Mouse (Mus musculus) spleen, postnatal 4 days (tissue): ENCODE results near the gene Plekho1.
"Not testable (repeated sequence)": the region's sequence is repeated elsewhere in the genome, so short reads cannot be mapped to it uniquely, and the experiment has no call there.

Experiments
- DNase-seq, 2 experiments: peaks; one replicate each; pipeline ENCODE4 v3.0.0; 2022; ENCODE audit warnings: low spot score in 2 of 2

The Plekho1 gene

DNA sequence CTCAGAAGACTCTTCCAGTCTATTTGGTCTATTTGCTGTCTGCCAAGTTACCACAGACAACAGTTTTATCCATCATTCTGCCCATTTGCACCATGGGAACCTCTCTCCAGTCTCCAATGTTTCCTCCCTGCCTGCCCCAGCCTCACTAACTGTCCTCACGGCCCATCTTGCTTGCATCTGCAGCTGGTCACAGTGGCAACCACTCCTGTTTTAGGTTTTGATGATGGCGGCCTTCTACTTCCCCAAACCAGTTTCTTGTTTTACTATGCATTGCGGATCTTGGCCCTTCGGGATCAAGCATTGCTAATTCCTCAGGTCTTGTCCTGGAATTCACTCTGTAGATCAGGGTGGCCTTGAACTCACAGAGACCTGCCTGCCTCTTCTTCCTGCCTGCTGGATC is 13.7 kb downstream of the Plekho1 start:
- no peak for DNase-seq

DNA sequence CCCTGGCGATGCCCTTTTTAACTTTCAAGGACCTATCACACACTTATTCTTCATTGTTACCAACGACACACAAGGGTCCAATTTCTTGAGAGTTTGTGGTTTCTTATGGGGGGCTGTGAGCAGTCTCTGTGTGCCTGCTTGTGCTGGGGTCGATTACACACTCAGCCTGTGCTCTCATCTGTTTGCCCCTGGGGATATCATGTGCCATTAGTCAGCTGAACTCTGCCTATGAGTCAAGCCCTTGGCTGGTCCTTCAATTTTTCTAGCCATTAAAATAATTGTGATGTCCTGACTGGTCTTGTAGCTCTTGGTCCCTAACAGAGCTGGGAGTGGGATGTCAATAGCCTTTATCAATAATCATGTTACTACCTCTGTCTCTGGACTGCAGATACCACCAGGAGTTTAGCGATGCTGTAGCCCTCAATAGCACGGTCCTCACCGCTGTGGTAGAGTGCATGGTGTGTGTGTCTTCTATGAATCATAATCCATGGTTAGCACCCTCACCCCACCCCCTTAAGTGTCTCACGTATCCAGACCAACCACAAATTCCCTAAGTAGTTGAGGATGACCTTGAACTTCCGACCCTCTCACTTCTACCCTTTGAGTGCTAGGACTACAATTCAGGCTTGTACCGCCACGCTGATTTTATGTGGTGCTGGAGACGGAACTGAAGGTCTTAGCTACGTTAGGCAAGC is 15.4 kb downstream of the Plekho1 start:
- DNase-seq = no peak

DNA sequence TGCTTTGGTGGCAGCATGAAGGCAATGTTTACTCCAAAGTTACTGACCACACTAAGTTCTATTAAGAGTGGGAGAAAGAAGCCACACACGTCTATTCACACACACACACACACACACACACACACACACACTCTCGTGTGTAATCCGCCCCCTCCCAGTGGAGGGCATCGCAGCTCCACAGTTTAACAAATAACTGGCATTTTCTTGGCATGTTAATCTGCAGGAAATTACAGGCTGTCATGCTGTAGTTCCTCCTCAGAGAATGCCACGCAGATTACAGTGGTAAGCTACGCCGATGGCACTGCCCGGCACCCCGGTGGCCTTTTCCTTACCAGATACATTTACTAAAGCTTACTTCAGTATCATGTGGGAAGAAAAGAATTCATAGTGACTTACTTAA is 17.5 kb downstream of the Plekho1 start:
- DNase-seq = no peak

DNA sequence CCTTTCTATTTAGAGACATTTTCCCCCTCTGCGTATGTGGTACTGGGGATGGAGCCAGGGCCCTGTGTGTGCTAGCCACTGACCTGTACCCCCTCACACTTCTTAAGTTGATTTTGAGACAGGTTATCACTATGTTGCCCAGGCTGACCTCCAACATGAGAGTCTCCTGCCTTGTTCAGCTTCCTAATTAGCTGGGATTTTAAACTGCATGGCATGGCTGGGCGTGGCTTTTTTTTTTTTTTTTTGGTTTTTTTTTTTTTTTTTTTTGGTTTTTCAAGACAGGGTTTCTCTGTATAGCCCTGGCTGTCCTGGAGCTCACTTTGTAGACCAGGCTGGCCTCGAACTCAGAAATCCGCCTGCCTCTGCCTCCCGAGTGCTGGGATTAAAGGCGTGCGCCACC is 18.2 kb downstream of the Plekho1 start:
- not testable (repeated sequence) for DNase-seq

DNA sequence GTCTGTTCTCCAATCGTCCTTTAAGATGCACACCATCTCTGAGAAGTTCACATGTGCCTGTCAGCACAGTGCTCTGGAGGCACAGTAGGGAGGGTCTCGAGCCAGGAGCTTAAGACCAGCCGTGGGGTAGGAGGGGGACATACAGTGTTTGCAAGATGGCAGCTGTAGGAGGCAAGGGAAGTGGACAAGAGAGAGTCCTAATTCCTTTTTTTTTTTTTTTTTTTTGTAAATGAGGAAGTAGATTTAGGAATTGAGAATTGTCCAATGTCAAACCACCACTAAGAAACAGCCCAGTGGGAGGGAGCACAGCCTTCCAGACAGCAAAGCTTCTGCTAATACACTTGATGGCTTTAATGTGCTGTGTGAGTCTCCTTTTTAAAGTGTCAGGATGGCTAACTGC is 18.7 kb downstream of the Plekho1 start:
- no peak for DNase-seq

DNA sequence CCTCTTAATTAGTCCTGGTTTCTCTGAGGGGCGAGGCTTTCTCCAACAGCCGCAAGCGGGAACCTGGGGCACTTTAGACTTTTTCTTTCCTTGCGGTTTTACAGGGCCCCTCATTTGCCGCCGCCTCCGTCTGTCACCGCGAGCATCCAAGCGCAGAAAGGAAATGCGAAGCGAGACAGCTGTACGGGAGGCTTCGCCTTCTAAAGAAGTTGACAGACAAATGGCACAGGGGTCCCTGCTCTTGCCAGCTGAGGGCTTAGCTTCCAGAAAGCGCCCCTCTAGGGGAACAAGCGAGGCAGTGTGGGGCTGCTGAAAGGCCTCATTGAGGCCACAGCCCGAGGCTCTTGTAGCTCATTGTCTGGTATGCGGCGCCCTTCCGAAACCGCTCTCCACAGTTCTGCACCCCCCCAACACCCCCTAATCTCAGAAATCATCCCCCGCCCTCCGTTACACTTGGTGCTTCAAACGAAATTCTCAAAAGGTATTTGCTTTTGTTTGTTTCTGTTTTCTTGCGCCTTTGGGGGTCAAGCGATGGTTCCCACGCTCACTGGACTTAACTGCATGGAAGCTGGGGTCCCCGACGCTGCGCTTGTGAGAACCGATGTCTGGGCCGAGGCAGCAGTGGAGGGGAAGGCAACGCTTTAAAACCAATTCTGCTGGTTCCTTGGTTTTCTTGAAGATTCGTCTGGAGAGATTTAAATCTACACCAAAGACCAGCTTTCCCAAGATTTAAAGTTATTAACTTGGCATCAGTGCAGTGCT is 22.7 kb downstream of the Plekho1 start:
- DNase-seq = peak; percentile 58 to 75

DNA sequence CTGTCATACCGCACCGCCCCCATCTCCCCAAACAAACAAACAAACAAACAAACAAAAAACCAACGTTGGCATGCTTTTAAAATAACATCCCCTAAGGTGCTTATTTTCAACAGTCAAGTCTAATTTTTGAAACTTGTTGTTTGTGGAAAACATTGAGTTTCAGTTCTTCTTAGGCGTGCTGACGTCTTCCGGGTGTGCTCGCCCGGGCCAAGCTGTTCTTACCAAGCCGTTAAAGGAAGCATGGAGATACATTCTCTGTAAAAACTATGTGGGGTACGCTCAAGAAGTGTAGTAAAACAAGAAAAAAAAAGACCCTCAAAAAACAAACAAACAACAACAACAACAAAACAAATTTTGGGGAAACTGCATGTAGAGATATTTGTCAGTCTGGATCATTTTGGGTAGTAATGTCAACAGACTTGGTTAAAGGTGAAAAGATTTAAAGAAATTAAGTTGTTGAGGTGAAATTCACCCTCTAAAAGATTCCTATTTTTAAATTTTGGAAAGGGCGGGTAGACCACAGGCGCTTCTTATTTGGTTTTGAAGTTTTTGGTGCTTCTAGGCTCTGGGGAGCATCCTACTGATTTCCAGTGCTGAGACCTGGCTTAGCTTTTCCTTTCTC is 23.4 kb downstream of the Plekho1 start:
- DNase-seq = no peak

DNA sequence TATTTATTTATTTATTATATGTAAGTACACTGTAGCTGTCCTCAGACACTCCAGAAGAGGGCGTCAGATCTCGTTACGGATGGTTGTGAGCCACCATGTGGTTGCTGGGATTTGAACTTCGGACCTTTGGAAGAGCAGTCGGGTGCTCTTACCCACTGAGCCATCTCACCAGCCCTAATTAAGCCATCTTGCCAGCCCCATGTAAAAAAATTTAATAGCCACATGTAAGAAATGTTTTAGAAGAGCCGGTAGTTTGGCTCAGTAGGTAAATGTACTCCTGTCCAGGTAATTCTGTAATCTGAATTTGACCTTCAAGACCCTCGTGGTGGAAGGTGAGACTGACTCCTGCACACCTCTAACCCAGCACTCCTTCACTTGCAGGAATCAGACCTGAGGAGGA is 25.1 kb downstream of the Plekho1 start:
- not testable (repeated sequence) for DNase-seq

DNA sequence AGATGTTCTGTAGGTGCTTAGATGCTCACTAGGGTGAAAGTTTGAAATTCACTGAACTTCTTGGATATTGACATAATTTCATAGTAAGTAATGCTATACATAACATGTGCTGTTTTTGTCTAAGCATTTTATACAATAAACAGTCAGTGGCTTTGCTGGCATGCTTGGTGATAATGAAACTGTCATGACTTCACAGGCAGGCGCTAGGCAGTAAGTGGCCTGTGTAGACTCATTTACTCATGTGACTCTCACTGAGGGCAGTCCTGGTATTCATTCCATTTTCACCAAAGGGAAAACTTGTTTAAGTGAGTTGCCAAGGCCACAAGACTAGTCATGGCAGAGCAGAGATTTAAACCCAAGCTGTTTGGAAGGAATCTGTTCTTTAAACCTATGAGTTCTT is 26.5 kb downstream of the Plekho1 start:
- DNase-seq = no peak

DNA sequence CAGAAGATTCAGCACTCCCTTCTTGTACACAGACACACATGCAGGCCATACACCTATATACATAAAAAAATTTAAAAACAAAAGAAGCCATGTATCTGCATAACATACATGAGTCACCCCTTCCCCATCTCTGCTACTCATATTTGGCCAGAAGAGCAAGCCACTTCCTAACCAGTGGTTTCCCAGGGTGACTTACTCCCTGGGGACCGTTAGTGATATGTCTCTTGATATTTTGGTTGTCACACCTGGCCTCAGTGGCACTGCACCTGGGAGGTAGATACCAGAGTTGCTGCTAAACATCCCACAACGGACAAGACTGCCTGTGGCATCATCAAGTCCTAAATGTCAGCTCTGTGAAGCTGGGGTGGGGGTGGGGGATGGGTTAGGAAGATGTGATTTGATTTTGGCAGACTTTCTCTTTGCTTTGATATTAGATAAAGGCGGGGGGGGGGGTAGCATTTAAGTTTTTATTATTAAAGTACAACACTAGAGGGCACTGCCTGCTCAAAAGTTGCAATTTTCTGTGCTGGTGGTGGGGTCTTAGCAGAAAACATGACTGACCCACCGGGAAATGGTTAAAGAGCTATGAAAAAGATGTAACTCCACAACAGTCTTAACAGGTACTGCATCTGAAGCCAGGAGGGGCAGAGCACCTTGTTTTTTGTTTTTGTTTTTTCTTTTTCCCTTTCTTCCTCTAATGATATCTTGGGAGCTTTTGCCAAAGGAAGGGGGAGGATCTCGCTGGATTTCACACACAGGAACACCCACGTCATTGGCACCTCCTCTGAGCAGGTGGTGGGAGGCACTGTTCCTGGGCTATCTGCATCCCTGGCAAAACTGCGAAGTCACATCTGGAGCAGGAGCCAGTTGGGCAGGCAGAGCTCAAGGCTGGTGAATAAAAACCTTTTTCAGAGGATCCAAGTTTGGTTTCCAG is 30.0 kb downstream of the Plekho1 start:
- no peak for DNase-seq

DNA sequence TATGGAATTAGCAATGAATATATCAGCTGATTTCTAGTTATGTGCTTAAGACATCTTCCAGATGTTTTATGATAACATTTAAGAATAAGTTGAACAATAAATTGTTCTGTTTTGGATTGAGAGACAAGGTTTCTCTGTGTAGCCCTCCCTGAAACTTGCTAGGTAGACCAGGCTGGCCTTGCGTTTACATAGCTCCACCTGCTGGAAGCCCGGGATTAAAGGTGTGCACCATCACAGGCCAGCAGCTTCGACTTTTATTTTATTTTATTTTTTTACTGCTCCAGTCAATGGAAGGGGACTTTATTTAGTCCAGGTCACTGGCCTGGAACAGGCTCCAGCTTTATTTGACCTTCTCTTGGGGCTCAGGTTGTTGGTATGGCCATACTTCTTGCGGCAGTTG is 32.1 kb downstream of the Plekho1 start:
- DNase-seq = peak in 1 of 2 experiments; percentile 35

DNA sequence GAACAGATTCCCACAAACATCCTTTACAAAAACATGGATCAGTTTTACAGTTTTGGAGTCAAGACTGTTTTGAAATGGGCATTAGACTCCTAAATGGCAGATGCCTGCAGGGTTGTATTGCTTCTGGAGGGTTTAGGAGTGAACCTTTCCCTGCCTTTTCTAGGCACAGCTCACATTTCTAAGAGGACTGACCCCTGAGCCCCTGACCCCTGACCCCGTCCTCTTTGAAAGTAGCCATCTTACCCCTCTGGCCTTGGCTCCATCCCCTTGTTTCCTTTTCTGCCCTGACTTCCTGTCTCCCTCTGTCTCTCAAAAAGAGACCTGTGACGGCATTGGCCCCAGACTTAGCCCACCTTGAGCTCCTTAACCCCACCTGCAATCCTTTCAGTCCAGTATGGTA is 32.6 kb downstream of the Plekho1 start:
- DNase-seq = no peak

DNA sequence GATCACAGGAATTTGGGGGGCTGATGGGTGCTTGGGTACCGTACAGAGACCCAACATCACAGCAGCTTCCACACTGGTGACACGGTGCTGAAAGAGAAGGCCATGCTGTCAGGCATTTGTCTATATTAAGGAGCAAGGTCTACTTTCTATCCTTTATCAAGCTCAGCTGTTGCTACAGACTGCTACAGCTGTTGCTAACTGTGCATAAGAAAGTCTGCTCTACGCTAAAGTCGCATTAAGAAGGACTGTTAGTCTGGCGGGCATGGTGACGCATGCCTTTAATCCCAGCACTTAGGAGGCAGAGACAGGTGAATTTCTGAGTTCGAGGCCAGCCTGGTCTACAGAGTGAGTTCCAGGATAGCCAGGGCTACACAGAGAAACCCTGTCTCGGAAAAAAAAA is 33.6 kb downstream of the Plekho1 start:
- DNase-seq = not testable (repeated sequence)

DNA sequence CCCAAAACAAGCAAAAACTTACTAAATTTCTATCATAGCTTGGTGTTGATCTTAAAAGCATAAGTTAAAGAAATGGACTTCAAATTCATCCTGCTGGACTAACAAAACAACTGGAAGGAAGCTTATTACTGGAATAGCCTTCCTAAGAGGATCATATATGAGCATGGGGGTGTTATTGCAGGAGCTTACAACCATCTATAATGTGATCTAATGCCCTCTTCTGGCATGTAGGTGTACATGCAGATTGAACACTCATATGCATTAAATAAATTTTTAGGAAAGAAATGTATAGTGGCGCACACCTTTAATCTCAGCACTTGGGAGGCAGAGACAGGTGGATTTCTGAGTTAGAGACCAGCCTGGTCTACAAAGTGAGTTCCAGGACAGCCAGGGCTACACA is 36.0 kb downstream of the Plekho1 start:
- DNase-seq = no peak

DNA sequence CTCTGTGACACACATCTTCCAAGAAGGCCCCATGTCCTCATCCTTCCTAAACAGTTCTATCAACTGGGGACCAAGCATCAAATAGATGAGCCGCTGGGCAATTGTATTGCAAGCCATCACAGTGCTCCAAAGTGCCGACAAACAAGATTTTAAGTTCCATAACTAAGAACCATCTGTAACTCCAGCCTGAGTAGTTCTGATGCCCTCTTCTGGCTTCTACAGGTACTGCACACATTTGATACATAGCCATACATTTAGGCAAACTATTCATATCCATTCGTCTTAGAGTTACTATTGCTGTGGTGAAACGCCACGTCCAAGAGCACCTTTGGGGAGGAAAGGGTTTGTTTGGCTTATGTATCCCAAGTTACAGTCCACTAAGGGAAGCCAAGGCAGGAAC is 36.7 kb downstream of the Plekho1 start:
- peak in 1 of 2 experiments; percentile 65 for DNase-seq

DNA sequence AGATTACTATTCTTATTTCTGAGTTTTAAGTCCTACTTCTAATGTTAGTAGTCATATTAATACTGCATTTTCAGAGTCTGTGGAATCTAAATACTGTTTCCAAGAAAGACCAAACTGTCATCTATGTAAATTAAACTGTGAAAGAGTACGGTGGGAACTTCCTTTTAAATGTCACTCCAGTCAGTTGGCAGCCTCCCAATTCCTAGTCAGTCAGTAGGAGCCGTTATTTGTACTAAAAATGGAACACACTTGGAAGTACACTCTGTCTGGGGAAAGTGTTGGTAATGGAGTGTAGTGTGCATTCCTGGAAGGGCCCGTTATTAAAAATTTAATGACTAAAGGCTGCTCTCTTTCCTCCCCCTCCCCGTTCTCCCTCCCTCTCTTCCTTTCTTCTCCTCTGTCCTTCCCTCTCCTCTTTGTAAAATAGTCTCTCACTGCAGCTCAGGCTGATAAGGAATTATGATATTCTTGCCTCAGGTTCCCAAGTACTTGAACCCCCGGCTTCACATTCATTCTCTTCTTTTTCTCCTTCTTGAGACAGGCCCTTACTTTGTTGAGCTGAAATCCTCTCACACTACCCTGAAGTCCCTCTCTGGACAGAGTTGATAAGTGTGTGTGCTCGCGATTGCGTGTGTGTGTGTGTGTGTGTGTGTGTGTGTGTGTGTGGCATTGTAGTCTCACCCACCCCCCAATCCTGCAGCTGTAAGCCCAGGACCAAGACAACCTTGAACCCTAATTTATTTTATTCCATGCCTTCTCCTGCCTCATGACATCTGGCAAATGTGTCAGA is 38.2 kb downstream of the Plekho1 start:
- no peak for DNase-seq

DNA sequence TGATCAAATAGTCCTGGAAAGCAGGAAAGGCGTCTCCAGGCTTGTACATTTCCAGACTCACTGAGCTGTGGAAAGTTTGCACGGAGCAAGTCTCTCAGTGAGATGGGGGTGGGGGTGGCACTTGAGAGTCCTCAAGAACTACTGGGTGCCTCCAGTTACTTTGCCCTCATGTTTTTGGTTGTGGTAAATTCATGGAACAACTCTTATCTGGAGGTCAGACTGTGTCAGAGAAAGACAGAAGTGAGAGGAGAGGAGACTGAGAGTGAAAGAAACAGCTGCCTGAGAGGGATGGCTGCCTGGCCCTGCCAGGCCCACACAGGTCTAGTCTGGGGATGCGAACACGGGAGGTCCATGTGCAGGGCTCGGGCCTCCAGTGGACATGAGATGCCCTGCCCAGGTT is 40.5 kb downstream of the Plekho1 start:
- DNase-seq = no peak

DNA sequence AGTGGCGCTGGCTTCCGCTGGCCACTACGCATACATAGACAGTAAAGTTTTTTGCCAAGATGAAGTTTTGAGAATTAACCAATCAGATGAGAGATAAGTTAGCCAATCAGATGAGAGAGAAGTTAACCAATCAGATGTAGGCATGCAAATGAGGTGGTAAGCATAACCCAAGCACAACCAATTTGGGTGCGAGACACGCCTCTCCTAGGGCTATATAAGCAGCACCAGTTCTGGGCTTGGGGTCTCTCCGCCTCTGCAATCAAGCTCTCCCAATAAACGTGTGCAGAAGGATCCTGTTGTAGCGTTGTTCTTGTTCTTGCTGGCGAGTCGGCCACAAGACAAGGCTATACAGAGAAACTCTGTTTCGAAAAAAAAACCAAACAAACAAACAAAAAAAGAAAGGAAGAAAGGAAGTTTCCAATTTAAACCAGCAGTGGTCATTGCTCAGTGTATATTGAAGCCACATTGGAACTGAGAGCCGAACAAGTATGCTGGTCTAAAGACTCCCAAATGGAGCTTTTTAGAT is 41.1 kb downstream of the Plekho1 start:
- DNase-seq = not testable (repeated sequence)

DNA sequence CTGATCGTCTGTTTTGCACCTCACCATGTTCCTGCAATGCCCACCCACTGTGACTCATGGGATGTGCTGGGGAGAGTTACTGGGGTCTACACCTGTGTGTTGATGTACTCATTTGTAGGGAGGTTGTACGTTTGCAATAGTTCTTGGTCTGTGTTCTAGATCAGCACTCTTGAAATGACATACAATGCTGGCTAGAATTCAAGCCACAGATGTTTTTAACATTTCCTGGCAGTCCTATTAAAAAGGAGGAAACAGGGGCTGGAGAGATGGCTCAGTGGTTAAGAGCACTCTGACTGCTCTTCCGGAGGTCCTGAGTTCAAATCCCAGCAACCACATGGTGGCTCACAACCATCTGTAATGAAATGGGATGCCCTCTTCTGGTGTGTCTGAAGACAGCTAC is 42.3 kb downstream of the Plekho1 start:
- DNase-seq = no peak

DNA sequence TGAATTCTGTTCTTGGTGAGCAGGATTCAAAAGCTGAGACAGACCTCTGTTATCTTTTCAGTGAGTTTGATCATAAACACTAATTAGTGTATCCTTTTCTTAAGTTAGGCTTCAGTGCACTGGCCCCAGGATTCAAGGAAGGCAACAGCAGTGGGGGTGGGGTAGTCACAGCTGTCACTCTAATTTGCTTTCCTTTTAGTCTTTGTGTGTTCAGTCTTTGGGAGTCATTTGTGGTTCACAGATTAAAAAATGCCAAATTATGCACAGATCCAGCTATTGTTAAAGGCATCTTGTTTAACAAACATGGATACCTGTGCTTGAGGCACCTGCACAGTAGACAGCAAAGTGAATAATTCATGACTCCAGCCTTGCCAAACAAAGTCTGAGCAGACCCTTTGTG is 42.8 kb downstream of the Plekho1 start:
- DNase-seq = no peak

DNA sequence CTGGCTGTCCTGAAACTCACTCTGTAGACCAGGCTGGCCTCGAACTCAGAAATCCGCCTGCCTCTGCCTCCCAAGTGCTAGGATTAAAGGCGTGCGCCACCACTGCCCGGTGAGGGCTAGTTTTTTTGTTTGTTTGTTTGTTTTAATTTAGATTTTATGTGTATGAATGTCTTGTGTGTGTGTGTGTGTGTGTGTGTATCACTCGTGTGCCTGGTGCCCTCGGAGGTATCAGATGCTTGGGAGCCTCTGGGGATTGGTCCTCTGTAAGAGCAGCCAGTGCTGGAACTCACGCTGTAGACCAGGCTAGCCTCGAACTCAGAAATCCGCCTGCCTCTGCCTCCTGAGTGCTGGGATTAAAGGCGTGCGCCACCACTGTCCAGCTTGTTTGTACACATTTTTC is 44.2 kb downstream of the Plekho1 start:
- not testable (repeated sequence) for DNase-seq
